Mouse (Mus musculus): Measurements from ENCODE around the gene Tubb2b.

DNA sequence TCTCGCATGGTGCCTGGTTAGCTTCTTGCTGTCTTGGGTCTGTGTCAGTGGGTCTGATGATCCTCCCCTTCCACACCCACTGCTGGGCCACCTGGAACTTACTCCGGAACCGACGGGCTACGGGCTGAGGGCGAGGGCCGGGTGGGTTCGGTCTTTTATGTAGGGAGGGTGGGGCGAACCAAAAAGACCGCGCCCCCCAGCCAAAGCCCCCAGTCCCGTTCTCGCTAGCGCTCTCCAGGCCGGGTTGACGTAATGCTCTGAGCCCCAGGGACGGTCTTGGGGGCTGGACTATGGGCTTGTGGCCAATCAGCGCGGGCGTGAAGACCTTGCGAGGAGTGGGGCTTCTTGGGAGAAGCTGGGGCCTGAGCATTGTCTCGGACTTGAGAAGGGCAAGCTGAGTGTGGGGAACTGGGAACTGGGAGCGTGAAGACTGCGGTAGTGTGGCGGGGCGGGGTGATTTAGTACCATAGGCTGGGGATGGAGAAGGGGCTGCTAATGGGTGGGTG, at the start of gene Tubb2b:
- TF ChIP-seq CTCF (IDR thresholded peaks at IDR 0.05; ENCODE audit: low read depth, low read length) (no peak), POLR2A (IDR thresholded peaks at IDR 0.05; ENCODE audit: extremely low read depth, insufficient read depth, low read length) (no peak)

Data from liver, adult 2 months (tissue).